Mouse (Mus musculus) common myeloid progenitor, adult 5-6 weeks (primary cell): ENCODE measurements at regions not wholly inside any gene's neighbourhood (a gene's known extent, or its start where the extent isn't known, plus 50 kb on each side); places are given as distances from the start of the nearest gene placed in this dataset.
"Not testable (repeated sequence)": the region's sequence is repeated elsewhere in the genome, so short reads cannot be mapped to it uniquely, and the experiment has no call there.

Source experiments
- ATAC-seq: replicated peaks from 2 replicates; pipeline ENCODE4 v1.8.0; 2016; ENCODE audit warnings: low read depth, mild to moderate bottlenecking, moderate TSS enrichment, inconsistent platforms; ENCODE audit not compliant: poor library complexity, severe bottlenecking

GRCm38 (mm10) chr9:90999178-90999577 lies 363.0 kb upstream of the Zic4 start:
- no peak for ATAC-seq

- ATAC-seq: no peak
These were observed 358.0 kb upstream of the Zic4 start for GRCm38 (mm10) chr9:91004214-91004613.

GRCm38 (mm10) chr9:91040546-91040945 lies 321.7 kb upstream of the Zic4 start:
- ATAC-seq: no peak

GRCm38 (mm10) chr9:91048569-91048968 lies 313.6 kb upstream of the Zic4 start:
- ATAC-seq: no peak

- ATAC-seq: no peak
These were observed 309.0 kb upstream of the Zic4 start for GRCm38 (mm10) chr9:91053065-91053793.

- ATAC-seq: no peak
These were observed 302.8 kb upstream of the Zic4 start for GRCm38 (mm10) chr9:91059460-91059859.

GRCm38 (mm10) chr9:91069496-91069895 lies 292.7 kb upstream of the Zic4 start:
- ATAC-seq: no peak

GRCm38 (mm10) chr9:91073366-91074174 lies 288.6 kb upstream of the Zic4 start:
- no peak for ATAC-seq

- no peak for ATAC-seq
These were observed 288.1 kb upstream of the Zic4 start for GRCm38 (mm10) chr9:91074175-91074480.

- ATAC-seq: no peak
These were observed 284.7 kb upstream of the Zic4 start for GRCm38 (mm10) chr9:91077490-91077889.

- ATAC-seq: no peak
These were observed 278.4 kb upstream of the Zic4 start for GRCm38 (mm10) chr9:91083791-91084190.

- no peak for ATAC-seq
These were observed 276.3 kb upstream of the Zic4 start for GRCm38 (mm10) chr9:91085923-91086322.

GRCm38 (mm10) chr9:91089348-91089747 lies 272.9 kb upstream of the Zic4 start:
- ATAC-seq: no peak

GRCm38 (mm10) chr9:91091421-91092050 lies 270.7 kb upstream of the Zic4 start:
- no peak for ATAC-seq

- ATAC-seq: no peak
These were observed 260.4 kb upstream of the Zic4 start for GRCm38 (mm10) chr9:91101614-91102407.

- no peak for ATAC-seq
These were observed 239.7 kb upstream of the Zic4 start for GRCm38 (mm10) chr9:91122441-91123035.

- ATAC-seq: no peak
These were observed 239.0 kb upstream of the Zic4 start for GRCm38 (mm10) chr9:91123208-91123607.

GRCm38 (mm10) chr9:91126630-91127245 lies 235.5 kb upstream of the Zic4 start:
- no peak for ATAC-seq

- not testable (repeated sequence) for ATAC-seq
These were observed 233.7 kb upstream of the Zic4 start for GRCm38 (mm10) chr9:91128491-91128890.
